Mouse (Mus musculus) E14TG2a.4 (cell line): ENCODE data around the gene Sectm1a.

Experiments used
- CTCF ChIP-seq: conservative IDR thresholded peaks from 2 replicates; pipeline ENCODE4 v1.5.1; 2014; ENCODE audit warnings: low read length
- POU5F1 ChIP-seq: IDR thresholded peaks from 2 replicates; pipeline ENCODE4 v1.6.1; 2014; ENCODE audit warnings: low read length, borderline replicate concordance

DNA sequence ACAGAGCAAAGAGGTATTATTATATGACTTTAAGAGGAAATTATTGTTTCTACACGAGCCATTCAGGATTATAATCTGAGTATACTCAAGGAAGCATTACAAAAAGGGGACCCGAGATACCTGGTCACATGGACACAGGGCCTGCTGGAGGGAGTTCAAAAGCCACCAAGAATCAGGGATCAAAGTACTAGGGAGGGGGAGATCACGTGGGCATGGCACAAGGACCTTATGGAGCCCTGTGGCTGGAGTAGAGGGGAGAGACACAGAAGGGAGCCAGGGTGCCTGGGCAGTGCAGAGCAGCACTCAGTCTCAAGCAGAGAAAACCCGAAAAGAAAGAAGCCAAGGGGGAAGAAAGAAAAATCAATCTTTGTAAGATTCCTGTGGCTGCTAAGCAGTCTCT, 28.6 kb downstream of the Sectm1a start:
- no peak for TF ChIP-seq CTCF
- TF ChIP-seq POU5F1, result no peak
